Mouse (Mus musculus): ENCODE data around the gene Cyfip1. TPM values are rescaled to one million over a fixed set of nuclear protein-coding genes. Genes with fewer than 3 reads are reported as not detected.
A peak's percentile ranks its signal among the peaks of the same experiment; 100 is the strongest.

The Cyfip1 gene
- polyA plus RNA-seq (2012; rRNA removed), result 38.8 and 48.5 TPM in 2 replicates

DNA sequence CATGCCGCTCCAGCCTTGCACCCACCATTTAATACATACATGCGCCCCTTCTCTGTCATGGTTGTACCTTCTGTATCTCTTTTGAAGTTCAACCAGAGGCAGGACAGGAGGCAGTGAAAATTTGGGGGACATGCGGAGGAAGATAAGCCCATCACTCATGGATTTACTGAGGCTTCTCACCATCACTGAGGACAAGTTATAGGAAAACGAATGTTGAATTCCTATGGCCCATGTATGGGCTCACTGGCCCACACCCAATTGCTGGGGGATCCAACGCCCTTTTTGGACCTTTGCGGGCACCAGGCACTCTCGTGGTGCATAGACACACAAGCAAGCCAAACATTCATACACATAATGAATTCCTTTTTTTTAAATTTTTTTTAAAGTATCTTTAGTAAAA lies at the start of gene Cyfip1:
Gene Cyfip1 (plus strand): TSS at position 301 of the 400 bp plus-strand sequence.
- DNase-seq (ENCODE audit: low spot score), result no peak

DNA sequence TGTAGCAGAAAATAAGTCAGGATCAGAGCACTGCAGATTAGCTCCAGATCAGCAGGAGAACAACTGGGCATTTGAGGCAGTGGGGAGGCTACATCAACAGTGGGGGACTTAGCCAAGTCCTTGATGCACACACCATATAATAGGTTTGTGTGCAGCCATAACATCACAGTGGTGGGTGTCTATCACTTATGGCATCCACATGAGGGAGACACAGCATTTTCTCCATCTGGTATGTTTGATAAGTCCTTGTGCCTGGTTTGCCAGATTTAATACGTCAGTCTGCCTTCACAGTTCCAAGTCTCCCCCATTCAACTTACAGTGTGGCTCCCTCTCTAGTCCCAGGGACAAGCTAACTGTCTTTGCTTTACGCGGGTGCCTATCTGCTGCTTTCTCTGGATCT lies 49.3 kb upstream of the Cyfip1 start:
- DNase-seq (ENCODE audit: low spot score), result no peak

DNA sequence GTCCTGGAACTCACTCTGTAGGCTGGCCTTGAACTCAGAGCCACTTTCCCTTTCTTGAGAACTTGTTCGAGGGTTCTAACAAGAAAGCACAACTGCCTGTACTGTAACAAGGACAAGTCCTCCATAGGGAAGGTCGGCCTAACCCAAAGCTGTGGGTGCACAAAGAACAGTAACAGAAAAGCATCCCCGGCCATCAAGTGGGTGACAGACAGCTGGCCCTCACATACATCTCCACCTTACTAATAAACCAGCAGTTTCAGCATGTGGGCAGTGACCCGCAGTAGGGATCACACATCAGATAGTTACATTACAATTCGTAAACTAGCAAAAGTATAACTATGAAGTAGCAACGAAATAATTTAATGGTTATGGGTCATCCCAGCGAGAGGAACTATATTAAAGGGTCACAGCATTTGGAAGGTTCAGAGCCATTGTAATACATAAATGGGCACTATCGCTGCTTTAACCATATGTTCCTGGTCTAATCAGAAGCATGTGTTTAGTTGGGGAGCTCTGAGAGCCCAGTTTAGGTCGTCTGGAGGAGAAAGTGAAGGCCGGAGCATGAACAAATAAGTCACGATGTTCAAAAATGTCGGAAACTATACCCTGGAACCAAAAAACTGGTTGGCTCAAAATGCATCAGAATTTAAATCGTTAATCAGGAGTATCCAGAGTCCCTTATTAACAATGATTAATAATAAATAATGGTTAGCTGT lies 48.2 kb upstream of the Cyfip1 start:
- DNase-seq (ENCODE audit: low spot score), result no peak

DNA sequence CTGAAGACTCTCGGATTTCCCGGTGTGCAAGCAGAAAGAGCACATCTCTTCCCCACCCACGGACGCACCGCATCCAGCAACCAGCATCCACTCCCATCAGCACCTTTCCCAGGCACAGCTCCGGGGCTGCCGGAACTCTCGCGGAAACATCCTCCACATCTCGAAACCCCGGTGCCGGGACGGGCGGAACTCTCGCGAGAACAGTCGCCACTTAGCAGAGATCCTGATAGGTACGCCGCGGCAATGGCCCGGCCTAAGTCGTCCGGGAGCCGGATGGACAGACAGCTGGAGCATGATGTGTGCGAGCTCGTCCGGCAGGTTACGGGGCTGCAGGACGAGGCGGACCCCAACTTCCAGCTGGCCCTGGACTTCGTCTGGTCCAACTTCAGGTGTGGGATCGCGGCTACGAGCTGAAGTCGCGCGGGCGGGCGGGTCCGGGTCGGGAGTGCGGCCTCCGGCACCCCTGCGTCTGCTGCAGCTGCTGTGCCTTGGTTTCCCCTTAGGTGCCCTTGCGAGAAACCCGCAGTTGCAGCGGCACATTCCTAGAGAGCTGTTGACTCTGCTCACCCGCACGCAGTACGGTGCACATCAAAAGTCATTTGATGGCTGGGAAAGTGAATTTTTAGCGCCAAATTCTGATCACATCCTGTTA lies 47.5 kb upstream of the Cyfip1 start, which contains the start of gene Tubgcp5:
Gene Tubgcp5 (plus strand): TSS at position 203 of the 652 bp plus-strand sequence.
- peak; percentile 86 for DNase-seq (ENCODE audit: low spot score)

DNA sequence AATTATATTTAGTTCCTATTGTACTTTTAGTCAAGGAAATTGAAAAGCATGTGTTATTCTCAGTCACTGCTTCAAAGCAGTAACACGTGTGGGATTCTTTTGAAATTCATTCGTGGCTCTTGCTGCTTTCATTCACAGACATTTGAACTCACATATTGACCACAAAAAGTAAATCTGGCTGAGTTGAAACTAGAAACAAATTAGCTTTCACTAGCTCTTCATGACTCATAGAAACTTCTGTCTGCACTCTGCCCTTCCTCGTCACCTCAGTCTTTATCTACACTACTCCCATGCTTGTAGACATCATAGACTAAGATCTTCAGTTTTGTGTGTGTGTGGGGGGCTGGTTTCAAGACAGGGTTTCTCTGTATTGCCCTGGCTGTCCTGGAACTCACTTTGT lies 41.6 kb upstream of the Cyfip1 start:
- no peak for DNase-seq (ENCODE audit: low spot score)

DNA sequence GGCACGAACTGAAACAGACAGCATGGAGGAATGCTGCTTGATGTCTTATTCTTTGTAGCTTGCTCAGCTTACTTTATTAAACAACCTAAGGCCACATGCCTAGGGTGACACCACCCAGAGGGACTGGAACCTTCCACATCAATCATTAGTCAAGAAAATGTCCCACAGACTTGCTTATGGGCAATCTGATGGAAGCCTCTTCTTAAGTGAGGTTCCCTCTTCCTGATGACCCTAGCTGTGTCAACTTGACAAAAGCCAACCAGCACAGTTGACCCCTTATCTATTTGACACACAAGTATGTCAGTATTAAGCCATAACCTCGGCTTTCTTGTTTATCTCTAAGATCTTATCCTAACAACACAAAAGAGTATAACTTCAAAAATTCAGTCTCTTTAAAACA lies 31.6 kb upstream of the Cyfip1 start:
- no peak for DNase-seq (ENCODE audit: low spot score)

DNA sequence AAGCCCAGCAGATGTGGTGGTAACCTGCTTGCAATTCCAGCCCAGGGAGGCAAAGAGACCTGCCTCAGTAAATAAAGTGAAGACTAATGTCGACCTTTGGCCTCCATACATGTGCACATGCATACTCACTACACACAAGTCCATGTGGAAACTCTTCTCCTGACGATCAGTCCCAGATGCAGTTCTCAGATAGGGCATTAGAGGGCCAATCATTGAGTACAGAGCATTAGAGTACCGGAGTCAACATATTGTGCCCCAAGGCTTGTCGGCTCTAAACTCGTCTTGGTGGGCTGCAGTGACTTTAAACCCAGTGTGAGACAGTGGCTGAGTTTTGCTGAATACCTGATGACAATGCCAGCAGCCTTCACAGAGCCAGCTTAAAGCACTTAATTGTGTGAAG lies 17.1 kb upstream of the Cyfip1 start:
- no peak for DNase-seq (ENCODE audit: low spot score)

DNA sequence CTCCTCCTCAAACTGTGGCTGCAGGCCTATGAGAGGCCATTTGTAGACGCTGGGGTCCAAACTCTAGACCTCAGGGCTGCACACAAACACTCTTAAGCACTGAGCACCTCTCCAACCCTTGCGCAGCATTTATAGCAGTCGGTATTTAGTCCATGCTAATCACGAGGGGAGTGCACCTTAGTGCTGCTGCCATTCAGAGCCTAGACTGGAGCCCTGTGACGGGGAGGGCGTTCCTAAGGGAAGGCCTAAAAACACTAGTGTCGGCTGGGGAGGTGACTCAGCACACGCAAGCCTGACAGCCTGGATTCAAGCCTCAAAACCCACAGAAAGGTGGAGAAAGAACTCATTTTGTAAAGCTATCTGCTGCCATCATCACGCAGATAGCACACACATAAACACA lies 14.0 kb upstream of the Cyfip1 start:
- DNase-seq (ENCODE audit: low spot score), result no peak

DNA sequence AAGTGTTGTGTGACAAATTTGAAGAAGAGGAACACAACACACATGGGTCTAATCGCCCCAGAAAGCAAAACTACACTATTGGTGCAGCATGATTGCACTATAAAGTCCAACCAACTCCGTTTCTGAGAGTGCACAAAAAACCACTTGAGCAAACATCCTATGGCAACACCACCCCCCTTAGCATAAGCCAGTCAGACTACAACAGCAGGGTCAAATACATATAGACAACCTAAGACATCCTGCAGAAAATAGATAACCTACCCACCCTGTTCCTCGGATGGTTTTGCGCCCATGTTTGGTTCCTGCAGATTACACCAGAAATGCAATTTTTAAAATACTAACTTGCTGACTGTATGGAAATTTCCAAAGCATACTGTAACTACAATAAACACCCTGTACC lies 4.7 kb upstream of the Cyfip1 start:
- no peak for DNase-seq (ENCODE audit: low spot score)

DNA sequence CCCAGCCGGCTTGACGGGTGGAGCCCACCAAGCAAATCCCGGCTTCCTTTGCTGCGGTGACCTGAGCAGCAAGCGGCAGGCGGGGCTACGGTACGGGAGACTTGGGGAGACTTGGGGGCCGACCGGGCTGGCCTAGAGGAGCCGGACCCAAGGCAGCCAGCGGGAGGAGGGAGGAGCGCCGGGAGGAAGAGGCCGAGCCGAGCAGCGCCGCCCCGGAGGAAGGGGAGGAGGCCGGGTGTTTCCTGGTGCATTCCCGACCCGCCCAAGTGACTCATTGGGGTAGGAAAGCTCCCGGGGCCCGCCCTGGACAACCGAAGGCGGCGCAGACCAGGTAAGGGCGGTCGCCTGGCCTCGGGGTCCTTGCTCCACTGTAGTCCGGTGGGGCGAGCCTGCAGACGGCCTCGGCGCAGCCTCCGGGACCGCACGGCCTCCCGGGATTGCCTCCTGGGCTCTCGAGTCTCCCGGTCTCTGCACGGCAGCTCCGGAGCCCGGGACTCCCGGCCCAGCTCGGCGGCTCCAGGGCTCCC lies 495 bp downstream of the Cyfip1 start:
- peak; percentile 86 for DNase-seq (ENCODE audit: low spot score)

DNA sequence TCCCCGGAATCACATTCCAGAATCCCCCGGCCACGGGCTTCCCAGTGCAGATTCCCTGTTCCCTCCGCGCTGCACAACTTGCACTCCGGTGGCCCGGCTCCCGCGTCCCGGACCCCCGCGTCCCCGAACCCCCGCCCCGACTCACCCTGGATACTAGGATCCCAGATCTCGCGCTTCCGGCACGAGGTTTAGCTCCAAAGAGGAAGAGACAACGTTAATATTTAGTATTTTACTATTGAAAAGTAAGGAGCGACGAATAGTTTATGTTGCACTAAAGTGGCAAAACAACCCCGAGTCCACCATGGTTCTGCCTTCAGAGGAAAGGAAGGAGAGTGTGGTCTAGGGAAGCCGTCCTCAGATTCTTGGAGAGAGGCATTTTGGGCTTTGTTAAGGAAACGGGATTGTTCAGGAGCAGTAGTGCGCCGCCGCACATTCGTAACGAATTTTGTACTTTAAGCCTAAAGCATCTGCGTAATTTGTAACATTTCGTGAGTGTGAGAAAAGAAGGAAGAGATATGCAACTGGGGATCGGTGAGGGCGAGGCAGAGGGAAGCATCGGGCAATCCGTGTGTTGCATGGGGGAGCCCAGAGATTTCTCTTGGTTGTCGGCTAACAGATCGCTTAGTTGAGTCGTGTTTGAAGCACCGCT lies 1.1 kb downstream of the Cyfip1 start:
- no peak for DNase-seq (ENCODE audit: low spot score)

DNA sequence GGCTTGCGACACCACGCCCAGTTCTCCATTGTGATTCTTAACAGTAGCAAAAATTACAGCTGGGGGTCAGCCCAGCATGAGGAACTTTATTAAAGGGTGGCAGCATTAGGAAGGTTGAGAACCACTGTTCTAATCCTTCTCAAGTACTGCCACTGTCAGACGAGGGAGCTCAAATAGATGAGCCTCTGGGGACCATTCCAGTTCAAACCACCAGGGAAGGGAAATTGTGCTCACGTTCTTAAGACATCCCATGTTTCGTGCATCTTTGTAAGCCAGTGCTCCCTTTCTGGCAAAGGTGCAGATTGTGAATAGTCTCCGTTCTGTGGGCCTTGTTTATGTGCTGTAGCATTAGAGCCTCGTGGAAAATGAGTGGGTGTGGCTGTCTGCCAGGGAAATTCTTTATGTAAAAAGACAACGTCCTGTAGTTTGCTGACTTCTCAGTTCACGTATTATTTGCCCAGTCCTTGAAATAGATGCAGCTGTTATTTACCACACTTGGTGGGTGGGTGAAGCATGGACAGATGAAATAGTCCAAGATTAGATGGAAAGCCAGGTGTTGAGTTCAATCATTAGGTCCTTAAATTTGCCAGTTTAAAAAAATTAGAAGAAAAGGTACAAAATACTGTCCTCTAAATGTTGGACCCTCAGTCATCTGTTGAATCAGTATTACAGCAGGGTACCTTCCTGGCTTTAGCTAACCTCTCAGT lies 5.2 kb downstream of the Cyfip1 start:
- DNase-seq (ENCODE audit: low spot score), result no peak

DNA sequence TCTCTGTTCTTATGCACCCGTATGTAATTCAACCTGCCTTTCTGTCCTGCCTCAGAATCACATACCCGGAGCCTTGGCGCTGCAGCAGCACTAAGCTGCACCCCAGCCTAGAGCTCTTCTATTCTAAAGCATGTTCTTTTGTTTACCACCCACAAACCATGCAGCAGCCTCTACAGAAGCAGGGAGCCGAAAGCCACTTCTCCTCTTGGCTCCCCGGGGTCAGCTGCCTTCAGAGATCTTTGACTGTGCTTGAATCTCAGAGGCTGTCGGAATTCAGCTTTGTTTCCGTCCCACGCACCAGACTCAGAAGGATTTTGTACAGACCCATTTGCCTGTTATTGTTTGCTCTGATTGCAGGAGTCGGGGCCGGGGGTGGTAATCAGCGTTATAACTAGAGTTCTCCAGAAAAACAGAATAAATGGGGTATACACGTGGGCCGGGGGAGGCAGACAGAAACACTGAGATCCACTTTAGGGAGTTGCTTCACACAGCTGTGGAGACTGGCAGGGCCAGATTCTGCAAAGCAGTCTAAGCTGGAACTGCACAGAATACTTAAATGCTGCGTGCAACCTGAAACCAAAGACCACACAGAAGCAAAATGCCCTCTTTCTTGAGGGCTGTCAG lies 8.5 kb downstream of the Cyfip1 start:
- no peak for DNase-seq (ENCODE audit: low spot score)

DNA sequence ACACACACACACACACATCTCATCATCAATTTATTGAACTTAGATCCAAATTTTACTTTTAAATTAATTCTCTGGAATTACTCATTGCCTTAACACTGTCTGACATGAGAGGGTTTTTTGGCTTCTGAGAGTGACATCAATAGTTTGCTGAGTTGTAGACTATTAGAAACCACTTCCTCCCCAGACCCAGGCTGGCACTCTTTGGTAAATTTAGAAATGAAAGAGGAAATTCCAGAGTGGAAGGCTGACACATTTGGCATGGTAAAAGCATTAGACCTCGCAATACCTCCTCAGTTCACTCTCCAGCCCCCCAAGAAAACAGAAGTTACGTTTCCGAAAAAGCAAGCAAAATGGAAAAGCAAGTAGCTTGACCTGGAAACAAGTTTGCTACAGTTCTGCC lies 11.2 kb downstream of the Cyfip1 start:
- no peak for DNase-seq (ENCODE audit: low spot score)

DNA sequence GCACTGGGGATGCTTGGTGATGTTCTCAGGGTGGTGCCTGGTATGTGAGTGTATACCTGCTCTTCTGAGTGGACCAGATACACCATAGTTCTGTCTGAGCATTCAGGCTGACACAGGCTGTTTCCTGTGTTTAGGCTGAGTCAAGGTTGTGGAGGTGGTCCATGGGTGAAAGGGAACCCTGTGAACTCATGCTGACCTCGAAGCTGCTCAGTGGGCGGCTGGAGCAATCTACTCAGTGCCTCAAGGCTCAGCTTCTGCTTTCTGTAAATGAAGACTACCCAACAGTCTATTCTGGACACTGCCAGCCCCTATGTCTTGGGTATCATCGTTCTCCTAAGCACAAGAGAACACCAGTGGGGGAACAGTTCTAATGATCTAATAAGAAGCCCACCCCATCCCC lies 14.1 kb downstream of the Cyfip1 start:
- no peak for DNase-seq (ENCODE audit: low spot score)

DNA sequence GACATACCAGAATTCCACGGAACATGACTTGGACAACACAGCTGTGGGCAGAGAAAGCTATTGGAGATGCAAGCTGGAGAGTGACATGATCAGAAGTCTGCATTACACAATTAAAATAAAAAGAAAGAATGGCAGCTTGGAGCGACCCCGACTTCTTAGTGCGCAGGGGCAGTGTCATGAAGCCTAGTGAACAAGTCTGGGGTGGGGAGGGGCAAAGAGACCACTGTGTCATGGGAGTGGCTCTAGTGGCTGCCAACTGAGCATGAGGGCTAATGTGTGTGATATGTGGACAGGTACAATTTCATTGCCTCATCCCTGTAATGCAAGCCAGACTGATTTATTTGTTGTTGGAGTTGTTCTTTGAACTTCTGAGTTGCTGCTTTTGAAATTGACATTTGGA lies 15.2 kb downstream of the Cyfip1 start:
- DNase-seq (ENCODE audit: low spot score), result no peak

DNA sequence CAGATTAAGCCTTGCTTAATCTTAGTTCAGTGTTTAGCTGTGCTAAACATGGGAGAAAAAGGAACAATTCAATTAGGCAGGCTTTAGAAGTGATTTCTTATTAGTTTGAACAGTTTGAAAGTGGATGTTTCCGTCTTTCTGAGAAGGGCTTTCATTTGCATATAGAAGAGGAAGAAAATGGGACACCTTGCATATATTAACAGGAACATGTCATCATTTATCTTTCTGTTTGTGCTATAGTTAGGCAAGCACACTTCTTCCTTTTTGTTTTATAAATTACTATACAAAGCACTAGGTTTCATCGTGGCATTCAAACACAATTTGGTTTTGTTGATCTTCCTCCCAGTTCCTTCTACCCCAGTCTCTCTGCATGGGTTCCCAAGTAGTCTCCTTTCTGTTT lies 16.2 kb downstream of the Cyfip1 start:
- DNase-seq (ENCODE audit: low spot score), result no peak

DNA sequence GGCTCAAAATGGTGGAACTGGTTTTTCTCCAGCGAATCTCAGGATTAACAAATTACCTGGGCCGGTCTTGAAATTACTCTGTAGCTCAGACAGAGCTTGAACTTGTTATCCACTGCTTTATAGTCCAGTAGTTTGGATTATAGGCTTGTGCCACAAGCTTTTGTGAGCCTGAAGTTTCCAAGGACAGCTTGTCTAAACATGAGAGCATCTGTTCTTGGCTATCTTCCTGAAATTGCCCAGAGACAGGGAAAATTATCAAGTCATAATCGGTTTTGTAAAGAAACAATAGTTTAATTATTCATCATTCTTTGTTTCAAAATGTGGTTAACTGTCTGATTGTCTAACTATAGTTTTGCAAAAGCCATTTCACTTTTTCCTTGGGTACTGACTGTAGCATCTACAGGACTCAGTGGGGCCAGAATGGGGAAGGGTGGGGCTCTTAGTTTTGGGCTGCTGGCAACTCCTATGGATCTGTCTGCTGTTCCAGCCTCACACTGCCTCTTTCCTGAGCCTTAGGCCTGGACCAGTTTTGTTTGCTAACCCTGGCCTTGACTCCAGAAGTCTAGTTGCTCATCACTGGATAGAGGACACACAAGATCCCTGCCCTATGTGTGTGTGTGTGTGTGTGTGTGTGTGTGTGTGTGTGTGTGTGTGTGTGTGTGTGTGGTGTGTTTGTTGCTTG lies 17.4 kb downstream of the Cyfip1 start:
- no peak for DNase-seq (ENCODE audit: low spot score)

DNA sequence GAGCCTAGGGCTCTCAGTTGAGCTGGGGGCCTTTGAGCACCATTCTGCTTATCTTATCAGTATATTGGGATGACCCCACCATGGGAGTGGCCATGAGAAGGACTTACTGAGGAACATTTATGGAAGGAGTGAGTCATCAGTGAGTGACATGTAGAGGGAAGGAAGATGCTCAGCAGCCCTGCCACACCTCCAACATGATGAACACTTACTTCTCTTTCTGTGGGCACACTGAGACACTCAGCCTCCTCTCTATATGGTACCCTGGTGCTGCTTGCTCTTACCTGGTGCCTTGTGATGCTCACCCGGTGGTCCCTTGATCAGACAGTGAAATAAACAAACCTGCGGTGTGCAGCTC lies 17.9 kb downstream of the Cyfip1 start:
- DNase-seq (ENCODE audit: low spot score), result no peak

DNA sequence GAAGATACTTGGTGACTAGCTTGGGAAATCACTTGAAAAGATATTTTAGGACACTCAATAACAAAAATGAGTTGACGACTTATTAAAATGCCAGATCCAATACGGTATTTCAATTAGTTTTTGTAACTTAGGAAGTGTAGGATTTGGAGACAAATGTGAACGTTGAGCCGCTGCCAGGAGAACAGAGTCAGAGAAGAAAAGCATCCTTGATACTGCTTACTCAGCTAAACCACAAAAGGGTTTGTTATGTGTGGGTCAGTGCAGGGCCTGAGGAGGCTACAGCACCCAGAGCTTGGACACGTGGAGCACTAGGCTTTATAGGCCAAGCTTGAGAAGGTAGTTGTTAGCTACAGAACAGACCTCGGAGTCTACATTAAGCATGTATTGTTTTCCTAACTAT lies 18.4 kb downstream of the Cyfip1 start:
- no peak for DNase-seq (ENCODE audit: low spot score)

DNA sequence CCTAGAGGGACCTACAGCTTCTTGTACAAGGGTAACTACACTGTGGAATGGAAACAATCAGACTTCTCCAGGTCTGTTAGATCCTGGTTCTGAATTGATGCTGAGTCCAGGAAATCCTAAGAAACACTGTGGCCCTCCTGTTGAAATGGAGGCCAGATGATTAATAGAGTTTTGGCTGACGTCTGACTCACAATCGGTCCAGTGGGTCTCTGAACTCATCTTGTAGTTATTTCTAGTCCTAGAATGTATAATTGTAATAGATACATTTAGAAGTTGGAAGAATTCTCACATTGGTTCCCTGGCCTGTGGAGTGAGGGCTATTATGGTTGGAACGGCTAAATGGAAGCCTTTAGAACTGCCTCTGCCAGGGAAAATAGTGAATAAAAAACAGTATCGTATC lies 19.6 kb downstream of the Cyfip1 start:
- no peak for DNase-seq (ENCODE audit: low spot score)

All from urinary bladder, adult 2 months (tissue).